ENCODE assay signal across 10 mouse cellular contexts in the genomic region with DNA sequence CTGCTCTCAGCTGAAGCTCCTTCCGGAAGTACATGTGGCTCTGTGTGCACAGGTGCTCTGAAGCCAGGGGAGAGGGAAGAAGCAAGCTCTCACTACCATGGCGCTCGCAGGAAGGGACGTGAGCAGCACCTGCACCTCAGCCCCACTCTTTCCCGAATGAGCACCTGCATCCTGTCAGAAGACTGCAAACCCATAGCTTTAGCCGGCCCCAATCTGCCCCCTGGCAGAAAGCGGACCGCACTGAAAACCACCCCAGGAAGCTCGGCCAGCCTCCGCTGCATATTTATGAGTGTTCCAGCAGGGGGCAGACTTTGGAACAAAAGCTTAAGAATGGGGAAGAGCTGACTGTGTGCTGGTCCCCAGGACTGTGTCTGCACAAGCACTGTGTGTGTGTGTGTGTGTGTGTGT. TPM values are rescaled to one million over a fixed set of nuclear protein-coding genes. Genes with fewer than 3 reads are reported as not detected.
DNase-seq lines count a peak whose midpoint lies in the region; ATAC-seq and TF ChIP-seq lines count a peak whose summit lies in the region.
"Had no signal": no experiment of that assay in that cellular context is flagged by ENCODE, and none has a peak within 500 bp of the region (broad histone marks: within the 10 kb centered on the region; RNA-seq: fewer than 3 reads in every experiment).

No protein-coding gene starts in this region.

- ATAC-seq in liver, embryonic 11.5 days (replicated peaks; ENCODE audit: low FRiP score), result no peak
- ATAC-seq in activated CD4-positive, CD25-positive, alpha-beta regulatory T cell, adult 4 months, result peak; percentile 82

- WGBS in liver, adult 2 months, result 89% methylated on average over 10 of the region's 10 CpGs
- 56% methylated on average over 10 of the region's 10 CpGs for WGBS in liver, embryonic 11.5 days
- WGBS in small intestine, adult 2 months, result 80% methylated on average over 10 of the region's 10 CpGs

- no peak overlapping the region for H3K4me3 ChIP-seq in liver, adult 2 months (ENCODE audit: insufficient read depth, low read depth, low read length)
- H3K4me3 ChIP-seq in liver, embryonic 11.5 days (ENCODE audit: low read depth, low read length), result no peak overlapping the region
- no peak overlapping the region for H3K4me3 ChIP-seq in small intestine, adult 2 months (ENCODE audit: low read depth, low read length)

- no peak overlapping the region for H3K4me2 ChIP-seq in liver, embryonic 11.5 days

- no peaks in the 10 kb centered on the region for H3K79me2 ChIP-seq in liver, adult 2 months (ENCODE audit: control insufficient read depth, insufficient read depth, low read length)

- H3K27me3 ChIP-seq in liver, adult 2 months (ENCODE audit: control insufficient read depth, insufficient read depth, low read length), result no peaks in the 10 kb centered on the region
- H3K27me3 ChIP-seq in liver, embryonic 11.5 days (replicated peaks; ENCODE audit: control insufficient read depth, insufficient read depth, low read length), result no peaks in the 10 kb centered on the region; the same call in 1 of the 2 replicates
- H3K27me3 ChIP-seq in small intestine, adult 2 months (ENCODE audit: control insufficient read depth, insufficient read depth, low read length), result no peaks in the 10 kb centered on the region

- no peak overlapping the region for H3K9ac ChIP-seq in liver, adult 2 months (ENCODE audit: low read depth, low read length)
- H3K9ac ChIP-seq in liver, embryonic 11.5 days (ENCODE audit: low read depth, low read length), result no peak overlapping the region

- H3K27ac ChIP-seq in liver, adult 2 months (replicated peaks; ENCODE audit: insufficient read depth, low read depth, low read length), result no peak overlapping the region
- H3K27ac ChIP-seq in liver, embryonic 11.5 days (ENCODE audit: low read depth, low read length), result no peak overlapping the region
- no peak overlapping the region for H3K27ac ChIP-seq in small intestine, adult 2 months (ENCODE audit: insufficient read depth, low read depth, low read length)

- DNase-seq in adrenal gland, postnatal 14 days, result peak; percentile 28
- no peak for DNase-seq in adrenal gland, adult 8-10 months
- DNase-seq in liver, adult 2 months (ENCODE audit: extremely low read depth, low read depth, low spot score), result no peak
- no peak for DNase-seq in liver, embryonic 11.5 days (ENCODE audit: low spot score)
- DNase-seq in kidney, adult 8-10 months, result no peak
- no peak for DNase-seq in ovary, postnatal 14 days (ENCODE audit: low spot score)

- H3K4me1 ChIP-seq in liver, adult 2 months (ENCODE audit: control insufficient read depth, insufficient read depth, low read length), result no peaks in the 10 kb centered on the region
- peaks cover 5% of the 10 kb centered on the region; the same call in 1 of the 2 replicates for H3K4me1 ChIP-seq in liver, embryonic 11.5 days (replicated peaks; ENCODE audit: control insufficient read depth, insufficient read depth, low read length)
- H3K4me1 ChIP-seq in small intestine, adult 2 months (ENCODE audit: control insufficient read depth, insufficient read depth, insufficient read length, low read length), result no peaks in the 10 kb centered on the region

- TF ChIP-seq CTCF in liver, adult 2 months (IDR thresholded peaks at IDR 0.05; ENCODE audit: low read depth, low read length), result peak; percentile 32; the same call in 1 of the 2 replicates
- peak; percentile 41; the same call in 1 of the 2 replicates for TF ChIP-seq CTCF in small intestine, adult 2 months (IDR thresholded peaks at IDR 0.05; ENCODE audit: extremely low read depth, insufficient read length, insufficient replicate concordance, low read depth, low read length)

- no peak for TF ChIP-seq POLR2A in liver, adult 2 months (IDR thresholded peaks at IDR 0.05; ENCODE audit: extremely low read depth, insufficient read depth, low read length)
- TF ChIP-seq POLR2A in small intestine, adult 2 months (IDR thresholded peaks at IDR 0.05; ENCODE audit: low read depth, low read length), result no peak

- H3K36me3 ChIP-seq in liver, adult 2 months (ENCODE audit: control insufficient read depth, insufficient read depth, low read length), result no peaks in the 10 kb centered on the region
- no peaks in the 10 kb centered on the region for H3K36me3 ChIP-seq in liver, embryonic 11.5 days (ENCODE audit: control insufficient read depth, insufficient read depth, low read length)
- H3K36me3 ChIP-seq in small intestine, adult 2 months (ENCODE audit: control insufficient read depth, insufficient read depth, low read length), result peaks cover 5% of the 10 kb centered on the region

- no peaks in the 10 kb centered on the region for H3K9me3 ChIP-seq in liver, embryonic 11.5 days (ENCODE audit: control insufficient read depth, low read length)

RNA-seq across cellular contexts. Expression of gene Ankrd60, which starts 17.2 kb away (rescaled TPM):
- total RNA-seq in adrenal gland, postnatal 14 days (2021), result not detected in 2 replicates
- not detected for total RNA-seq in adrenal gland, adult 8-10 months (2022)
- total RNA-seq in liver, adult 2 months (2014; rRNA removed), result 0.54 TPM in 1 of 2 replicates, not detected in the other
- polyA plus RNA-seq in liver, adult 2 months (2012; rRNA removed), result not detected in 2 replicates
- polyA plus RNA-seq in liver, embryonic 11.5 days (2014; fragmentation: Nextera tagmentation; extraction: Ambion mirVana), result not detected in 2 replicates
- not detected for polyA plus RNA-seq in activated CD4-positive, CD25-positive, alpha-beta regulatory T cell, adult 4 months (2017; shearing (Covaris generic))
- polyA plus RNA-seq in small intestine, adult 2 months (2012; rRNA removed), result not detected in 2 replicates
- total RNA-seq: heart, adult 8-10 months had no signal
- polyA plus RNA-seq: stomach, embryonic 16.5 days had no signal
